Mouse (Mus musculus): Measurements from ENCODE around the gene Dohh.
A peak's percentile ranks its signal among the peaks of the same experiment; 100 is the strongest.

Gene Dohh

DNA sequence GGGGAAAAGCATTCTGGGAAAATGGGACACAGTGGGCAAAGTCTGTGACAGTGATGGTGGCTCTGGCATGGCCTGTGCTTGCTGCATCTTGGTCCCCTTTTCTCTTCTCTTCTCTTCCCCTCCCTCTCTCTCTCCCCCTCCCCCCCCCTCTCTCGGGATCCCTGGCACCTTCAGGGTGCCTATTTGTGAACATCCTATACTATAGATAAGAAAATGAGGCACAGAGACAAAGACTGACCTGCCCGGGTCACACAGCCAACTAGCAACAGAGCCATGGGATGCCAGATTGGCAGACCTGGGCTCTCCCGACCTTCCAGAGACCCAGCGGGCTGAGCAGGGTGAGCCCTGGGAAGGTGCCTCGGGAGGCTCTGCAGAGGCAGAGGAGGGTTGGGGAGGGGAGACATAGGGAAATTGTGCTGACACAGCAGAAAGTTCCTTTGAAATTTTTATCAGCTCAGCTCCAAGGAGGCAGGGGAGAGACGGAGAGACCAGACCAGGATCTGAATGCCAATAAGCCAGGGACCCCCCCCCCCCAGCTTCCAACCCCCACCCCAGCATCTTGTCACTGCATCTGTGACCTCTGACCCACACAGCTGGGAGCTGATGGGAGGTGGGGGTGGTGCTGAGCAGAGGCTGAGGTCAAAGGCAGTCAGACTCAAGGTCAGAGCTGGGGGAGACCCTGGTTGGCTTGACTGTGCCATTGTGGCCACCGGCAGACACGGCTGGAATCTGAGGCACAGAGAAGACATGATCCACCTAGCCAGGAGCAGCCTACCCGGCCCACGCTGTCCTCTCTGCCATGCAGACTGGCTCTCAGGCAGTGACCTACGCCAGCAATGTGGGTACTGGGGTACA is 34.2 kb downstream of the Dohh start:
- DNase-seq (ENCODE audit: low spot score): no peak

DNA sequence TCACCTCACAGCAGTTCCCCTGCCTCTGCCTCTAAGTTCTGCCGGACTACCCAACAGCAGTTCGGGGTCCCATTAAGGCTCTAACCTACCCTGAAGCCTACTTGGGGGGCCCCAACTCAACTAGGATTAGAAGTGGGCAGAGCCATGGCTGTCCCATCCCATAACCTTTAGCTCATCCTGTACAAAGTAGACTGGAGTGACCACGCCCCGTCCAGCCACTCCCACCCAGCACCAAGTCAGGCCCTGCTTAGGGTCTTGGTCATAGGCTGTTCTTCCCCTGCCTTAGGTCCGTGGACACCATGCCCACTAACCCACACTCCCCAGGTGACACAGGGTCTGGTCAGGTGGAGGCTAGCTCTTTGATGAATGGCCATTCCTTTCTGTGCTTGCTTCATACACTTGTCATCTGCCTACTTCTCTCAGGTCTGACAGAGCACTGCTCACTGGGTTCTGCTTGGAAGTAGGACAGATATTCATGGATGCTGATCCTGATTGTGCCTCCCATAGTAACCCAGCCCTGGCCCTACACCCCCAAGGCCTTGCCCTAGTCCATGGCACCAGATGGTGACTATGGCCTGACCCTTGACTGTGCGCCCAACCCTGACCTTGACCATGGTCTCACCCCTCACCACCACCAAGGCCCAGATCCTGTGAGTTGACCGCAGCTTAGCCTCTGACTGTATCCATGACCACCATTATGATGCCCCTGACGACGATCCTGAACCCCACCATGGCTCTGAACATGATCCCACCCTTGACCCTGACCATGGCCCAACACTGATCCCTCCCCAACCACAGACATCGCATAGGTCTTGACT is 35.1 kb downstream of the Dohh start:
- no peak for DNase-seq (ENCODE audit: low spot score)

DNA sequence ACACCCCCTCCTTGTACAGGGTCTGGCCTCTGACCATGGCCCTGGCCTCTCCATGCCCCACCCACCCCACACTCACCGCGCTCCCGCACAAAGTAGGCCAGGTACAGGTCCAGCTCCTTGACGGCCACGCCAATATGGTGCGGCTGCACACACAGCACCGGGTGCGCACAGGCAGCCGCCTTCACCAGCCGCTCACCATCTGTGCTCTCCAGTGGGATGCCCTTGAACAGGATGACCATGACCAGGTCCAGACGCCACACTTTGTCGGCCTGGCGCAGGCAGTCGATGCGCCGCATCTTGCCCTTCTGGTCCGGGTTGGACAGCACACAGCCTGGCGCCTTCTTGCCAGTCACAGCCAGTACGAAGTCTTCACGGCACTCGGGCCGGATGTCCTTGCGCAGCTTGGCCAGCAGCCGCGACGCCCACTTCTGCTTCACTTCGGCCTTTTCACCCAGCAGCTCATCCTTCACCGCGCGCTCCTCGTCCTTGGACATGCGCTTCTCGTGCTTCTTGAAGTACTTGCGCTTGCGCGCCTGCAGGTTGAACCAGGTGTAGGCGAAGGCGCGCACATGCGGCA is 36.1 kb downstream of the Dohh start:
- DNase-seq (ENCODE audit: low spot score): peak; percentile 4

DNA sequence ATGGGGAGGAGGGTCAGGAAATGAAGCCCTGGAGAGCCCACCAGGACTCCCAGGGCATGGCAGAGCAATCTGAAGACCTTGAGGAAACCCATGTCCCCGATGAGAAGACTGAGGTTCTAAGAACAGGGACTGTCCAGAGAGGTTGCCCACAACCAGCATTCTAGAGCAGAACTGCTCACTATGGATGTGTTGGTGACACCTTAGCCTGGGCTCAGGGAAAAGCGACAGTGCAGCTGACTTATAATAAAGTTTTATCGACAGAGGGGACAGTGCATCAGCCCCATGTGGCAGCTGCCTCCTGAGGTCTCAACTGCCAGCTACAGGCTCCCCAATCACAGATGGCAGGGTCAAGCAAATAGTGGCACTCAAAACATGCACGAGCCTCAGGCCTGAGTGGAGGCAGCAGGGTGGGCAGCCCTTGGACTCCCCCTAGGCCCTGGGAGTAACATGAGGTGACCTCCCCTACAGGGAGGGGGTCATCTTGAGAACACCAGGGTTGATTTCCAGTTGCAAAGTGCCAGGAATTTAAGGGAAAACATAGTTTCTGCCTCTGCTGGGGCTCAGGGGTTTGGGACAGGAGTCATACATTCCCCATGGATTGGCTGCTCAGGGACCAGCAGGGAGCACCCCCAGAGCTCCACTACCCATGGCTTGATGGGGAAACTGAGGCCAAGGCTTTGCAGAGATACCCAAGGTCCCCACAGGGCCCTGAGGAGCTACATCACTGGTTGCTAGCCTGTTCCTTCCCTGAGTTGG is 37.0 kb downstream of the Dohh start:
- DNase-seq (ENCODE audit: low spot score): no peak

- no peak for DNase-seq (ENCODE audit: low spot score)
Measured at GRCm38 (mm10) chr10:81421797-81422100, 37.5 kb downstream of the Dohh start.

GRCm38 (mm10) chr10:81422191-81422590 is 38.0 kb downstream of the Dohh start:
- no peak for DNase-seq (ENCODE audit: low spot score)

DNA sequence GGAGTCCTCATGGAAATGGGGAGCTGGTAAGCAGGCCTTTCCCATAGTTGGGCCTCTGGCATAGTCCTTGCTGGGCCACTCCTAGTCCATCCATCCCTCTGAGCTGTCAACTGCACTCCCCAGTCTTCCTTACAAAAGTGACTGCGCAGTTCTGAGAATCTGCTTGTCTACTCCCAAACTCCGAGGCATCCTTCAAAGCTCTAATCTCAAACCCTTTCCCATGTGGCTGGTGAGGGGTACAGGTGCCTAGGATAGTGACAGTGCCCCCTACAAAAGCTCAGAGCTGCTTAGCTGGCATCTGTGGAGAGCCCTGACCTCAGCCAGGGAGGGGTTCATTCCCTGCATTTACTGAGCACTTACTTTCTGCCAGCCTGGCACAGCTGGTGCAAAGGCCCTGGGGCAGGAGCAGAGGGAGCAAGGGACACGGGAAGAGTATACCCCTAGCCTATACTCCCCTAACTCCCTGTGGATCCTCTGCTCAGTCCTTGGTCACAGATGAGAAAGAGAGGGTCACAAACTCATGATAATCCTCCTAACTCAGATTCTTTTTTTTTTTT is 38.5 kb downstream of the Dohh start:
- DNase-seq (ENCODE audit: low spot score): no peak

GRCm38 (mm10) chr10:81423476-81424245 is 39.4 kb downstream of the Dohh start:
- DNase-seq (ENCODE audit: low spot score): no peak

- peak; percentile 7 for DNase-seq (ENCODE audit: low spot score)
Measured at GRCm38 (mm10) chr10:81424246-81425051, 40.2 kb downstream of the Dohh start.

- peak; percentile 3 for DNase-seq (ENCODE audit: low spot score)
Measured at GRCm38 (mm10) chr10:81425236-81425850, 41.1 kb downstream of the Dohh start.

DNA sequence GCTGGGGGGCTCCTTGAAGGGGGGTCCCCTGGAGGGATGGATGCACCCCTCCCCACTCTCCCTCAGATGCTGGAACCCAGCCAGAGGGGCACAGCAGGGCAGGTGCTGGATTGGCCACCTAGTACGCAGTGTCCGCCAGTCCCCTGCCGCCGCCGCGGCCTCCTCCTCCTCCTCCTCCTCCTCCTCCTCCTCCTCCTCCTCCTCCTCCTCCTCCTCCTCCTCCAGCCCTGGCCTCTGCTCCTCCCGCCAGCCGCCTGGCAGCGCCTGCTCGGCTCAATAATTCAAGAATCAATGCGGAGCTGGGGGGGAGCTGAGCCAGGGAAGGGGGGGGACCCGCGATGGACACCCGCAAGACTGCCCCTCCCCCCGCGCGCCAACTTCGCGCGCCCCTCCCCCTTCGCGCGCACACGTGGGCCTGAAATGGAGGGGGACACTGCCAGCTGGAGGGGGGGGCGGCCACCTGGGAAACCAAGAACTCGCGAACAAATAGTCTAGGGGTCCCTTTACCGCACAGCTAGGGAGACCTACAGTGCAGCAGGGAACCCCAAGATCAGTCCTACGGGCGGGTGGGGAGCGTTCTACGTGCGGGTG is 41.9 kb downstream of the Dohh start:
- DNase-seq (ENCODE audit: low spot score): no peak

DNA sequence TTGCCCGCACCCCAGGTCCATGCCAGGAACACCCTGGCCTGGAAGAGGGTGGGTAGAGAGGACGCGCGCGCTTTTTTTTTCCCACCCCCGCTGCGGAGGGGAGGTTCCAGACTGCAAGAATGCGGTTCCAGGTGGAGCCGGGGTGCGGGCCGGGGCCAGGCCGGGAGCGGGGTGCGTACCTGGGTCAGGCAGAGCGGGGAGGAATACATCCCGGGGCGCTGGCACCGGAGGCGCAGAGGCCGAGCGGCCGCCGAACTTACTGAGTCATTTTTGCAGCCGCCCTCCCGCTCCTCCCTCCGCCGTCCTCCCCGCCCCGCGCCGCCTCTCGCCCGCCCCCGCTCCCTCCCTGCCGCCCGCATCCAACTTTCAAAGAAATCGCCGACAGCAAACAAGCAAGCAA is 42.7 kb downstream of the Dohh start:
- DNase-seq (ENCODE audit: low spot score): no peak

GRCm38 (mm10) chr10:81427327-81427726 is 43.1 kb downstream of the Dohh start:
- DNase-seq (ENCODE audit: low spot score): no peak

GRCm38 (mm10) chr10:81427804-81428506 is 43.7 kb downstream of the Dohh start:
- no peak for DNase-seq (ENCODE audit: low spot score)

GRCm38 (mm10) chr10:81428507-81428870 is 44.3 kb downstream of the Dohh start:
- no peak for DNase-seq (ENCODE audit: low spot score)

- DNase-seq (ENCODE audit: low spot score): no peak
Measured at GRCm38 (mm10) chr10:81429092-81429491, 44.9 kb downstream of the Dohh start.

DNA sequence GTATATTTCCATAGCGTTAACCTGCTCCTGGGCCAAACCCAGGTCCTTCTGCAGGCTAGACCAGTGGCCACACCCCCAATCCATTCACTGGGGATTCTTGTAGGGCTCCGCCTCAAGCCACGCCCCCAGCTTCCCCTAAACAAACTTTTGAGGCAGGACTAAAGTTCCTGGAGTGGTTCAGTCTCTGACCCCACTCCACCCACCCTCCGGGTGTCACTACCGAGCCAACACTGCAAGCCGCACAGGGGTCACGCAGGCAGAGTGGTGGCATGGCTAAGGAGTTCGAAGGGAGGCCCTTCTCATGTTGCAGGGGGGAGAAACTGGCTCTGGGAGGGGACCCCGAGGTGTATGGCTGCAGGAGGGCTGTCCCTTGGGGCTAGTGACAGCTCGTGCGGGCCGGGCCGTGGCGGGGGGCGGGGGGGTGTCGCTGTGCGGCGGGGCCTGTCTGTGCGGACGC is 45.4 kb downstream of the Dohh start:
- peak; percentile 89 for DNase-seq (ENCODE audit: low spot score)

DNA sequence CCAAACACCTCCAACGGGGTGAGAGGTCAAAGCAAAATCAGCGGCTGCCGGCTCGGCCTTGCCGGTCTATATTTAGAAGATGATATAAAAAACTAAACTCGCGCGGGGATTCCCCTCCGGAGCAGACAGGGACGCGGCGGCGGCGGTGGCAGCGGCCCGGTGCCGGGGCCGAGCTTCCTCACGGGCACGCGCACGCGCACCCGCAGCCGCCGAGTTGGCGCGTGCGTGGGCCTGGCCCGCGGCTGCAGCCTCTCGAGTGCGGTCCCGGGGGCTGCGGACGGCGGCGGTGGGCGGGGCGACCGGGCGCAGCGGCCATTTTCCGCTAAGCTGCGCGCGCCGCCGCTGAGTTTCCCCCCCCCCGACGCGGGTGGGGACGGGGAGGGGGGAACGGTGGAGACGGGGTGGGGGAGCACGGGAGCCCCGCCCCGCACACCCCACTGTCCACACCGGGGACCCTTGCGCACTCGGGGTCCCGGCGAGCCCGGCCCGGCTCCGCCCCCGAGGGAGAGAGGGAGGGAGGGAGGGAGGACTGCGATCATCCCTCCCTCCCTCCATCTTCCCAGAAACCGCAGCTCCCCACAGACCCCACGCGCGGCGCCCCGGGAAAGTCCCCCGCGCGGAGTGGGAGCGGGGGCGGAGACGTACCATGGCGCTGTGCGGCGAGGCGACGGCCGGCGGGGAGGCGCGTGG is 46.1 kb downstream of the Dohh start:
- DNase-seq (ENCODE audit: low spot score): peak; percentile 73

All from embryo, embryonic 10 days (tissue).